Mouse (Mus musculus): ENCODE data around the gene Mical1. TPM values are rescaled to one million over a fixed set of nuclear protein-coding genes. Genes with fewer than 3 reads are reported as not detected.

Mical1 gene
- 38.9 and 45.3 TPM in 2 replicates for polyA plus RNA-seq (2016; fragmentation: Nextera tagmentation; extraction: Ambion mirVana)

- no peaks in the 10 kb centered on the region for H3K9me3 ChIP-seq (replicated peaks)
- ATAC-seq (ENCODE audit: insufficient number of reproducible peaks, low FRiP score) = peak; percentile 82
- under 1% methylated on average over 35 of the region's 35 CpGs for WGBS
- peak within 1 kb of the TSS; percentile 73 for H3K4me3 ChIP-seq
- peaks cover 31% of the 10 kb centered on the region for H3K36me3 ChIP-seq
- H3K4me2 ChIP-seq = peak within 1 kb of the TSS; percentile 95
- peak within 1 kb of the TSS; percentile 79 for H3K9ac ChIP-seq
- no peaks in the 10 kb centered on the region for H3K27me3 ChIP-seq (replicated peaks)
- peaks cover 75% of the 10 kb centered on the region for H3K4me1 ChIP-seq (replicated peaks)
- peak within 1 kb of the TSS; percentile 91 for H3K27ac ChIP-seq (ENCODE audit: poor library complexity, severe bottlenecking)
These were observed at the start of gene Mical1 for GRCm38 (mm10) chr10:41476171-41477017. TSS of gene Mical1 (plus strand) at chr10:41476314.

DNA sequence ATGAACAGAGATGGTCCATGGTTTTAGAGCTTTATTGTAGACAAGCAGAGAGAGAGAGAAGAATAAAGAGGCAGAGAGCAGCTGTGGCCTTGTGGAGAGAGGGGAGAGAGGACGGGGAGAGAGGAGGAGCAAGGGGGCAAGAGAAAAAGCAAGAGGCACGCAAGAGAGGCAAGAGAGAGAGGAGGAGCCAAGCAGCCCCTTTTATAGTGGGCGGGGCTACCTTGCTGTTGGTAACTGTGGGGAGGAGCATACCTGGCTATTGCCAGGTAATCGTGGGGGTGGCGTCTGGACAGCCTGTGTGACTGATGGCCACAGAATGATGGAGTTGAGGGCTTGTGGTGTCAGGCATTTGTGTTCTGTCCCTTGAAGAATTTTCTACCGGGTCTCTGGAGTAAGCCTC lies 49.7 kb upstream of the Mical1 start:
- H3K9me3 ChIP-seq (replicated peaks) = no peaks in the 10 kb centered on the region
- 37% methylated on average over 6 of the region's 6 CpGs for WGBS
- no peak overlapping the region for H3K4me3 ChIP-seq
- ATAC-seq (ENCODE audit: insufficient number of reproducible peaks, low FRiP score) = no peak
- no peak overlapping the region for H3K27ac ChIP-seq (ENCODE audit: poor library complexity, severe bottlenecking)
- H3K4me1 ChIP-seq (replicated peaks) = no peaks in the 10 kb centered on the region; the same call in 1 of the 2 replicates
- H3K4me2 ChIP-seq = no peak overlapping the region
- H3K27me3 ChIP-seq (replicated peaks) = peaks cover 13% of the 10 kb centered on the region; the same call in 1 of the 2 replicates
- no peaks in the 10 kb centered on the region for H3K36me3 ChIP-seq
- H3K9ac ChIP-seq = no peak overlapping the region

GRCm38 (mm10) chr10:41434624-41435023 lies 41.5 kb upstream of the Mical1 start:
- Histone ChIP-seq H3K36me3 (no peaks in the 10 kb centered on the region), H3K27me3 (replicated peaks) (no peaks in the 10 kb centered on the region; the same call in 1 of the 2 replicates), H3K9ac (no peak overlapping the region), H3K4me2 (no peak overlapping the region), H3K4me1 (replicated peaks) (peaks cover 3% of the 10 kb centered on the region; the same call in 1 of the 2 replicates), H3K4me3 (no peak overlapping the region), H3K27ac (ENCODE audit: poor library complexity, severe bottlenecking) (no peak overlapping the region; the same call in 1 of the 2 replicates), H3K9me3 (replicated peaks) (no peaks in the 10 kb centered on the region)
- ATAC-seq (ENCODE audit: insufficient number of reproducible peaks, low FRiP score) = no peak
- whole genome bisulfite sequencing = 27% methylated on average over 4 of the region's 4 CpGs

GRCm38 (mm10) chr10:41435141-41435540 lies 41.0 kb upstream of the Mical1 start:
- no peaks in the 10 kb centered on the region; the same call in 1 of the 2 replicates for H3K27me3 ChIP-seq (replicated peaks)
- peak; percentile 53; the same call in 1 of the 2 replicates for ATAC-seq (ENCODE audit: insufficient number of reproducible peaks, low FRiP score)
- no peak overlapping the region for H3K4me3 ChIP-seq
- peaks cover 3% of the 10 kb centered on the region; the same call in 1 of the 2 replicates for H3K4me1 ChIP-seq (replicated peaks)
- H3K36me3 ChIP-seq = no peaks in the 10 kb centered on the region
- 13% methylated on average over 3 of the region's 3 CpGs for WGBS
- H3K4me2 ChIP-seq = no peak overlapping the region
- H3K9me3 ChIP-seq (replicated peaks) = no peaks in the 10 kb centered on the region
- H3K27ac ChIP-seq (ENCODE audit: poor library complexity, severe bottlenecking) = no peak overlapping the region
- no peak overlapping the region for H3K9ac ChIP-seq

DNA sequence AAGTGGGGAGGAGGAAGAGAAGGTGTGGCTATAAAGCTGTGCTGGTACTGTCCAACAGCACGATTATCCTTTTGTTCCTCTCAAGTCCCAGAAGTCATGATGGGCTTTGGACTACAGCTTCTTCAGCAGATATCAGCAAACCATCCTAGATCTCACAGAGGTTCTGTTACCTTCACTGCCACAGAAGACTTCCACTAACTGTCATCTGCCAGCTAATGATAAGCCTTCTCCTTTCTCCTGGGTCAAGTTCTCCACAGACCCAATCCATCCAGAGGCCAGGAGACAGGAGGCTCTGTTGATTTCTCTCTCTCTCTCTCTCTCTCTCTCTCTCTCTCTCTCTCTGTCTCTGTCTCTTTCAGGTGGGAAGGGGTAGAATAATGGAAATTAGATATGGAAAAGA lies 27.9 kb upstream of the Mical1 start:
- H3K9ac ChIP-seq = no peak overlapping the region
- no peak overlapping the region for H3K27ac ChIP-seq (ENCODE audit: poor library complexity, severe bottlenecking)
- H3K9me3 ChIP-seq (replicated peaks) = no peaks in the 10 kb centered on the region
- no peak overlapping the region for H3K4me3 ChIP-seq
- H3K4me2 ChIP-seq = no peak overlapping the region
- 63% methylated on average over 1 of the region's 1 CpGs for WGBS
- peaks cover 13% of the 10 kb centered on the region for H3K4me1 ChIP-seq (replicated peaks)
- H3K27me3 ChIP-seq (replicated peaks) = no peaks in the 10 kb centered on the region; the same call in 1 of the 2 replicates
- peaks cover 15% of the 10 kb centered on the region for H3K36me3 ChIP-seq
- ATAC-seq (ENCODE audit: insufficient number of reproducible peaks, low FRiP score) = no peak

- 17% methylated on average over 14 of the region's 14 CpGs for WGBS
- Histone ChIP-seq H3K4me1 (replicated peaks) (peaks cover 20% of the 10 kb centered on the region), H3K4me2 (peak overlapping the region; percentile 75), H3K9me3 (replicated peaks) (no peaks in the 10 kb centered on the region), H3K27ac (ENCODE audit: poor library complexity, severe bottlenecking) (peak overlapping the region; percentile 18; the same call in 1 of the 2 replicates), H3K27me3 (replicated peaks) (no peaks in the 10 kb centered on the region; the same call in 1 of the 2 replicates), H3K4me3 (peak overlapping the region; percentile 80), H3K9ac (peak overlapping the region; percentile 53), H3K36me3 (peaks cover 20% of the 10 kb centered on the region)
- peak; percentile 31 for ATAC-seq (ENCODE audit: insufficient number of reproducible peaks, low FRiP score)
These were observed 26.4 kb upstream of the Mical1 start for GRCm38 (mm10) chr10:41449684-41450083.

DNA sequence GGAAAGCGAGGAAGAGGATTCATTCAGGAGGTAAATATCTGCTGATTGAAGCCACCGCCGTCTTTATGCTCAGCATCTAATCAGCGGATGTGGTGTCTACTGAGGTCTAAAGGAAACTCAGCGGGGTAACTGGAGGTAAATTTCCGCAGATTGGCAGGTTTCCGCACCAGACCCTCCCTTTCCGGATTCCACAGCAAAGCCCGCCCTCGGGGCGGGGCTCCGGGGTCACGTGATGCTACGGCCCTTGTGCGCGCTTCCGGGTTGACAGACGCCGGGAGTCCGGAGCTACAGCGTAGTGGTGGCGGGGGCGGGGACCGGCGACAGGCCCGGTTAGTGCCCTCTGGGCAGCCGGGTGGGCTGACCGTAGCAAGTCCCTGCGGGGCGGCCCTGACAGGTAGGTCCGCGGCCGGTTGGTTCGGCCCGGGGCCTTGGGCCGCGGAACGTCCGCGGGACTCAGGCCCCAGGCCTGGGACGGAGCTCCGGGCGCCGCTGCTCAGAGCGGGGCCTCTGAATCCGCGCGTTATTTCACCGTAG lies 25.9 kb upstream of the Mical1 start, which contains the start of gene Zbtb24:
Zbtb24 (plus strand) TSS at position 247 of the 534 bp plus-strand sequence.
- H3K4me3 ChIP-seq = peak within 1 kb of the TSS; percentile 80
- under 1% methylated on average over 49 of the region's 49 CpGs for WGBS
- ATAC-seq (ENCODE audit: insufficient number of reproducible peaks, low FRiP score) = peak; percentile 98
- H3K27ac ChIP-seq (ENCODE audit: poor library complexity, severe bottlenecking) = peak within 1 kb of the TSS; percentile 18; the same call in 1 of the 2 replicates
- no peaks in the 10 kb centered on the region; the same call in 1 of the 2 replicates for H3K27me3 ChIP-seq (replicated peaks)
- H3K9me3 ChIP-seq (replicated peaks) = no peaks in the 10 kb centered on the region
- H3K4me2 ChIP-seq = peak within 1 kb of the TSS; percentile 75
- peaks cover 24% of the 10 kb centered on the region for H3K36me3 ChIP-seq
- peaks cover 20% of the 10 kb centered on the region for H3K4me1 ChIP-seq (replicated peaks)
- H3K9ac ChIP-seq = peak within 1 kb of the TSS; percentile 86

GRCm38 (mm10) chr10:41450780-41451522 lies 25.2 kb upstream of the Mical1 start:
- no peaks in the 10 kb centered on the region for H3K9me3 ChIP-seq (replicated peaks)
- WGBS = 54% methylated on average over 18 of the region's 18 CpGs
- no peak overlapping the region for H3K27ac ChIP-seq (ENCODE audit: poor library complexity, severe bottlenecking)
- ATAC-seq (ENCODE audit: insufficient number of reproducible peaks, low FRiP score) = no peak
- H3K4me2 ChIP-seq = peak overlapping the region; percentile 75
- H3K9ac ChIP-seq = peak overlapping the region; percentile 86
- no peaks in the 10 kb centered on the region for H3K27me3 ChIP-seq (replicated peaks)
- H3K4me3 ChIP-seq = peak overlapping the region; percentile 80
- peaks cover 21% of the 10 kb centered on the region for H3K4me1 ChIP-seq (replicated peaks)
- peaks cover 30% of the 10 kb centered on the region for H3K36me3 ChIP-seq

DNA sequence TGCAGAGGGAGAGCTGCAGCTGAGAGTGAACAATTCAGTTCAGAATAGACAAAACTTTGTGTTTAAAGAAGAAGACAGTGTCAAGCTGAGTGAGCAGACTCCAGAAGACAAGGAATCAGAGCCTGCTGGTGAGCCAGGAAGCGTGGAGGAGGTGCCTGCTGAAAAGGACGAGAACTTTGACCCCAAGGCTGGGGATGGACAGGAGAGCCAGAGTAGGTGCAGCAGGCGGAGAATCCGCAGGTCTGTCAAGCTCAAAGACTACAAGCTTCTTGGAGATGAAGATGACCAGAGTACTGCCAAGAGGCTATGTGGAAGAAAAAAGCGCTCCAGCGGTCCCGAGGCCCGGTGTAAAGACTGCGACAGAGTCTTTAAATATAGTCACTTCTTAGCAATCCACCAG lies 24.5 kb upstream of the Mical1 start:
- 89% methylated on average over 9 of the region's 9 CpGs for WGBS
- Histone ChIP-seq H3K9me3 (replicated peaks) (no peaks in the 10 kb centered on the region), H3K4me1 (replicated peaks) (peaks cover 28% of the 10 kb centered on the region), H3K9ac (no peak overlapping the region), H3K4me2 (no peak overlapping the region), H3K27ac (ENCODE audit: poor library complexity, severe bottlenecking) (no peak overlapping the region), H3K4me3 (no peak overlapping the region), H3K27me3 (replicated peaks) (no peaks in the 10 kb centered on the region), H3K36me3 (peaks cover 37% of the 10 kb centered on the region)
- no peak for ATAC-seq (ENCODE audit: insufficient number of reproducible peaks, low FRiP score)

- no peaks in the 10 kb centered on the region for H3K9me3 ChIP-seq (replicated peaks)
- 87% methylated on average over 3 of the region's 3 CpGs for WGBS
- ATAC-seq (ENCODE audit: insufficient number of reproducible peaks, low FRiP score) = no peak
- no peaks in the 10 kb centered on the region for H3K27me3 ChIP-seq (replicated peaks)
- H3K27ac ChIP-seq (ENCODE audit: poor library complexity, severe bottlenecking) = no peak overlapping the region
- no peak overlapping the region for H3K9ac ChIP-seq
- H3K4me2 ChIP-seq = no peak overlapping the region
- H3K4me3 ChIP-seq = no peak overlapping the region
- H3K36me3 ChIP-seq = peaks cover 39% of the 10 kb centered on the region
- peaks cover 30% of the 10 kb centered on the region for H3K4me1 ChIP-seq (replicated peaks)
These were observed 23.3 kb upstream of the Mical1 start for GRCm38 (mm10) chr10:41452791-41453190.
